Mouse (Mus musculus) kidney, adult 2 months (tissue): ENCODE results near the gene Mier1.

Experiments used
- CTCF ChIP-seq: fragments of 200-500 bp; conservative IDR thresholded peaks from 2 replicates; pipeline ENCODE4 v1.5.1; 2011; ENCODE audit warnings: low read depth, mild to moderate bottlenecking, control low read depth, low read length, moderate library complexity, mixed read lengths; ENCODE audit not compliant: insufficient read depth, insufficient read length
- POLR2A ChIP-seq: fragments of 200-500 bp; IDR thresholded peaks from one replicate; pipeline ENCODE4 v1.6.1; 2011; ENCODE audit warnings: low read depth, low read length, control low read depth

DNA sequence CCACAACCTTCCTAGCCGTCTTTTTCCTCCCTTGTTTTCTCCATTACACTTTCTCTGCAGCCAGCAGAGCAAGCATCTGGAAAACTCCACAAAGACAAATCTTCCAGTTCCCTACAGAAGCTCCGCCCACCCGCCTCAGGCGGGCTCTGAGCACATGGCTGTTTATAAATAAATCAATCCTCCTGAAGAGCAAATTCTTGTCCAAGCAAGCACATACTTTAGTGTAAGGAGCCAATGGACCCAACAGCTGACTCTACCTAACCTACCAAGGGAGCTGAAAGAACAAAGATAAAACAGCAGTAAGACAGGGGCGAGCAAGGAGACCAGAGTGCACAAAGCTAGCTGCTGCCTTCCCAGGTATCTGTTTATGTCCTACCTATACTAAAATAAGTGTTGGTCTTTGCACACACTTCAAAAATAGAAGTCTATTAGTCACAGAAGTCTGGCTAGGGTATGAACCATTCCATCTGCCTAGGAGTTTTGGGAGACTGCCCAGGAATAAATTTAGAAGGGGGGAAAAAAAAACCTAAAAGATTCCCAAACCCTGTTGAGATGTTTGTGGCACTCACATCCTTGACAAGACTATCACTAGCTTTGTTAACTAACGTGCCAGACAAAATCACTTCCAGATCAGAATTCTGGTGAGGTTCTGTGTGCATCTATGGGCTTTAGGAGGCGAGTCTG lies 64.6 kb downstream of the Mier1 start:
- TF ChIP-seq POLR2A (no peak), CTCF (no peak)
